Mouse (Mus musculus) liver, adult 2 months (tissue): ENCODE results near the gene Eml1.
"Not testable (repeated sequence)": the region's sequence is repeated elsewhere in the genome, so short reads cannot be mapped to it uniquely, and the experiment has no call there.

Source experiments
- CTCF ChIP-seq: fragments of 200-500 bp; IDR thresholded peaks from 2 replicates; pipeline ENCODE4 v1.5.1; 2011; ENCODE audit warnings: low read depth, low read length, control low read depth
- POLR2A ChIP-seq: fragments of 200-500 bp; IDR thresholded peaks from 2 replicates; pipeline ENCODE4 v1.6.1; 2011; ENCODE audit warnings: low read length, control low read depth; ENCODE audit not compliant: insufficient read depth; ENCODE audit errors: extremely low read depth

GRCm38 (mm10) chr12:108507046-108507445 lies 136.3 kb downstream of the Eml1 start:
- TF ChIP-seq CTCF, POLR2A: not testable (repeated sequence)
